Mouse (Mus musculus) heart, postnatal 0 days (tissue): ENCODE measurements around the gene Foxp1.

Source experiments
- CTCF ChIP-seq: IDR thresholded peaks from 2 replicates; pipeline ENCODE4 v1.5.1; 2016; ENCODE audit warnings: antibody characterized with exemption, control low read depth, low read depth
- EP300 ChIP-seq: IDR thresholded peaks from 2 replicates; pipeline ENCODE4 v1.6.1; 2016; ENCODE audit warnings: antibody characterized with exemption, low read depth

- TF ChIP-seq CTCF (no peak), EP300 (no peak)
Observed at GRCm38 (mm10) chr6:99428961-99429360, 93.6 kb downstream of the Foxp1 start.
